Mouse (Mus musculus) intestine, postnatal 0 days (tissue): ENCODE measurements at regions not wholly inside any gene's neighbourhood (a gene's known extent, or its start where the extent isn't known, plus 50 kb on each side); places are given as distances from the start of the nearest gene placed in this dataset.

Experiments
- ATAC-seq: fragments of 200-750 bp; cut with Nextera tagmentation; 2 replicates; pipeline ENCODE4 v1.8.0; 2017; ENCODE audit warnings: mild to moderate bottlenecking, moderate TSS enrichment, moderate library complexity
- H3K27ac ChIP-seq: fragments of 300-500 bp; sonication (generic); 2 replicates; pipeline ENCODE4 v1.5.1; 2014; ENCODE audit warnings: mild to moderate bottlenecking, low read depth, low read length, moderate library complexity
- H3K27me3 ChIP-seq: fragments of 300-500 bp; sonication (generic); replicated peaks from 2 replicates; pipeline ENCODE4 v1.6.1; 2014; ENCODE audit warnings: low read length, mixed read lengths; ENCODE audit not compliant: control insufficient read depth, insufficient read depth
- H3K36me3 ChIP-seq: fragments of 300-500 bp; sonication (generic); 2 replicates; pipeline ENCODE4 v1.6.1; 2014; ENCODE audit warnings: mild to moderate bottlenecking, moderate library complexity; ENCODE audit not compliant: control insufficient read depth, insufficient read depth
- H3K4me1 ChIP-seq: fragments of 300-500 bp; sonication (generic); replicated peaks from 2 replicates; pipeline ENCODE4 v1.6.1; 2014; ENCODE audit warnings: antibody characterized with exemption, low read length, mixed read lengths; ENCODE audit not compliant: control insufficient read depth, insufficient read depth
- H3K4me2 ChIP-seq: fragments of 300-500 bp; sonication (generic); replicated peaks from 2 replicates; pipeline ENCODE4 v1.6.1; 2014; ENCODE audit warnings: low read depth, mild to moderate bottlenecking, moderate library complexity
- H3K4me3 ChIP-seq: fragments of 300-500 bp; sonication (generic); 2 replicates; pipeline ENCODE4 v1.5.1; 2014; ENCODE audit warnings: low read depth, low read length
- H3K9ac ChIP-seq: fragments of 300-500 bp; sonication (generic); 2 replicates; pipeline ENCODE4 v1.6.1; 2014; ENCODE audit warnings: mild to moderate bottlenecking, low read depth, low read length
- H3K9me3 ChIP-seq: fragments of 300-500 bp; sonication (generic); 2 replicates; pipeline ENCODE4 v1.6.1; 2016; ENCODE audit warnings: mixed run types; ENCODE audit not compliant: control insufficient read depth
- CTCF ChIP-seq: sonication (generic); IDR thresholded peaks from 2 replicates; pipeline ENCODE4 v1.5.1; 2016; ENCODE audit warnings: low read depth, mild to moderate bottlenecking, control low read depth, antibody characterized with exemption, moderate library complexity
- WGBS: fragments of 180-500 bp; shearing (Covaris S2); extraction: QIAGEN DNeasy Blood & Tissue Kit; methylation state at CpG from one replicate; pipeline ENCODE4 v1.1.7; 2014; 5-methylcytosine and 5-hydroxymethylcytosine counted together

DNA sequence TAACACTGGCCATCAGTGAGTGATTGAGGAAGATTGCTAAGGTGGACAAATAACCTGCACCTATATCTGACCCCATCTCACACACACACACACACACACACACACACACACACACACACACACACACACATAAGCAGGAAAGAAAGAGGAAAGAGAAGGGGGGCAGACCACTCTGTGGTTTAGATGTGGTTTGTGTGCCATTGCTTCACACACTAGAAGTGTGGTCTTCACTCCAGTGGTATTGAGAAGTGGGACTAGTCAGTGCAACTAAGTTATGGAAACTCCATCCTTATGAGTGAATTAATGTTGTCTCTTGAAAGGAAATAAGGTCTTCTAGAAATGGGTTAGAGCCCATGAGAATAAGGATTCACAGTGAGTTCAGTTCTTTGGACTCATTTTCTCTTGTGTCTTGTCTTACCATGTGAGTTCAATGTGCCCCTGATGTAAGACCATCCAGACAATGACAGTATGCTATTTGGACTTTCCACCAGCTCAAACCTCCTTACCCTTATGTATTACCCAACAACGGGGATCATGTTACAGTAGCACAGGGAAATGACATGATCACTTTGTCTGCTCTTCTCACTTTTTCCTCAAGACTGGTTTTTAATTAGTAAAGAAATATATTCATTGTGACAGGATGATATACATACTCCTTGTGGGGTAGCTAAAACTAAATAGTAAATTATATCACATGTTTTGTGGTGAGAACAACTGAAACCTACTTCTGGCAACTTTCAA, 88.7 kb downstream of the A730009L09Rik start:
- no peak overlapping the region for H3K4me2 ChIP-seq
- no peaks in the 10 kb centered on the region for H3K27me3 ChIP-seq
- no peak overlapping the region for H3K4me3 ChIP-seq
- ATAC-seq, result no peak
- H3K27ac ChIP-seq, result no peak overlapping the region
- TF ChIP-seq CTCF, result no peak
- no peaks in the 10 kb centered on the region for H3K36me3 ChIP-seq
- H3K9me3 ChIP-seq, result no peaks in the 10 kb centered on the region
- H3K9ac ChIP-seq, result no peak overlapping the region
- H3K4me1 ChIP-seq, result no peaks in the 10 kb centered on the region
- 95% methylated on average over 1 of the region's 1 CpGs for WGBS

DNA sequence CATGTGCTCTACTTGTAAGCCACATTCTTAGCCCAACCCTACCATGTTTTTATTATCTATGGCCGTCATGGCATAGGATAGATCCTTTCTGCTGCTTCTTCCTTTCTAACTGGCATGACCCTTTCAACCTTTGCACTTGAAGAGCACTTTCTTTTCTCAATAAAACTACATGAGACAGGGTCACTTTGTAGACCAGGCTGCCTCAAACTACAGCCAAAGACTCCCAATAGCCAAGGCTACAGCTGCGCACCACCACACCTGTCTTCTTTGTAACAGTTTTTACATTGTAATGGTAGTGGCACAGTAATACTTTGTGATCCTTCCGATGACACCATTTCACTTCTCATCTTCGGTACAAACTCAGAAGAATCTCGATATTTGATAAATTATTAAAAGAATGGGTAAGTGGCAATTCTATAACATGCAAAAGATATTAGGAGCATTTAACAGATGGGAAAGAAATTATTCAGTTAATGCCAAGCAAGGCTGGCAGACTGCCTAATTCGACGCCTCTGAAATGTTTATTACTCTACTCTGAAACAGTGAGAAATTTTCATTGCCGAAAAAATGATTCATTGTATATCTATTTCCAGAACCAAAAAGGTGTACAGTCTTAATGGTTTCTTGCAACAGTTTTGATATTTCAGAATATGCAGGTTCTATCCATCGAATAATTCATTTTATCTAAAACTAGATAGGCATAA, 89.5 kb downstream of the A730009L09Rik start:
- TF ChIP-seq CTCF, result no peak
- Histone ChIP-seq H3K27ac (no peak overlapping the region), H3K9me3 (no peaks in the 10 kb centered on the region), H3K4me3 (no peak overlapping the region), H3K4me2 (no peak overlapping the region), H3K4me1 (no peaks in the 10 kb centered on the region), H3K9ac (no peak overlapping the region), H3K27me3 (no peaks in the 10 kb centered on the region), H3K36me3 (no peaks in the 10 kb centered on the region)
- no peak for ATAC-seq
- 89% methylated on average over 9 of the region's 9 CpGs for WGBS

DNA sequence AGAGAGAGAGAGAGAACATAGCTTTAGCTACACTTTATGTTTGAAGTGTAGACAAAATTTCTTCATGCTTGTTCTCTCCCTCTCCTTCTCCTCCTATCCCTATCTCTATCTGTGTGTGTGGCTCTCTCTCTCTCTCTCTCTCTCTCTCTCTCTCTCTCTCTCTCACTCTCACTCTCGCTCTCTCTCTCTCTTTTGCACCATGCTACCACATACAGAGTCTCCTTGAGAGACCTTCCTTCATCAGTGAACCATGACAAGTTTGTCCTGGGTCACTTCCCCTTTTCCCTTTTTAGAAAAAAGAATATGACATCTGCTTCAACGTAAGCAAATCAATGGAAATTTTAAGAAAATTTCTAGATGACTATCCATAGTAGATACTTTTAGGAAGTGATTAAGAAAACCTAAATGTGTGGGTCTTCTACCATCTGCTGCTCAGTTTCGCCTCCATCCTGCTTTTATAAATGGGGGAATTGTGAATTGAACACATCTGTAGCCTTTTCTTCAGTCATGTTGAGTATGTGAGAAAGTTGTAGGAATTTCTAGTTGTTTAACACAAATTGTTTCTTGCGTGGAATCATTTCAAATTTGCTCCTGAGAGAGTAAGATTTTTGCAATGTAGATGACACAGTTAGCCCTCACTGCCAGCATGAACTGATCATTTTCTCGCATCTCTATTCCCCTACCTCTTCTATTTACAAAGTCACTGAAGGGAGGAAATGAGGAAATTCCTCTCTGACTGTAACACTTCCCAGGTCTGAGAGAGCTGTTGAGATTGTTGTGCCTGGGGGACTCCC, 91.3 kb downstream of the A730009L09Rik start:
- Histone ChIP-seq H3K4me3 (no peak overlapping the region), H3K27ac (no peak overlapping the region), H3K9ac (no peak overlapping the region), H3K4me1 (no peaks in the 10 kb centered on the region), H3K36me3 (no peaks in the 10 kb centered on the region), H3K27me3 (no peaks in the 10 kb centered on the region), H3K9me3 (no peaks in the 10 kb centered on the region), H3K4me2 (no peak overlapping the region)
- no peak for ATAC-seq
- WGBS, result 64% methylated on average over 5 of the region's 5 CpGs
- no peak for TF ChIP-seq CTCF

DNA sequence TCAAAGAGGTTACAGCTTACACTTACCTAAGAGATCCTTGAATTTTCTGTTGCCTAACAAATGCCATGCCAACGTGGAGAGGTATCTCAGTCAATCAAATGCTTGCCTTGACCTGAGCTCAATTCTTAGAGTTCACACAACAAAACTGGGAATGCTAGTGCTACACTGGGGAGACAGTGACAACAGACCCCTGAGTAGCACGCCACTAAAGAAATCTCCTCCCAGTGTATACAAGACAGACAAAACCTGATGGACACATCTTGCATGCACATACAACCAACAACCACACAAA, 91.8 kb downstream of the A730009L09Rik start:
- no peaks in the 10 kb centered on the region for H3K9me3 ChIP-seq
- no peak overlapping the region for H3K4me3 ChIP-seq
- no peak overlapping the region for H3K9ac ChIP-seq
- no peak for ATAC-seq
- no peak for TF ChIP-seq CTCF
- 49% methylated on average over 2 of the region's 2 CpGs for WGBS
- H3K36me3 ChIP-seq, result no peaks in the 10 kb centered on the region
- H3K27ac ChIP-seq, result no peak overlapping the region
- no peaks in the 10 kb centered on the region for H3K27me3 ChIP-seq
- H3K4me2 ChIP-seq, result no peak overlapping the region
- H3K4me1 ChIP-seq, result no peaks in the 10 kb centered on the region

DNA sequence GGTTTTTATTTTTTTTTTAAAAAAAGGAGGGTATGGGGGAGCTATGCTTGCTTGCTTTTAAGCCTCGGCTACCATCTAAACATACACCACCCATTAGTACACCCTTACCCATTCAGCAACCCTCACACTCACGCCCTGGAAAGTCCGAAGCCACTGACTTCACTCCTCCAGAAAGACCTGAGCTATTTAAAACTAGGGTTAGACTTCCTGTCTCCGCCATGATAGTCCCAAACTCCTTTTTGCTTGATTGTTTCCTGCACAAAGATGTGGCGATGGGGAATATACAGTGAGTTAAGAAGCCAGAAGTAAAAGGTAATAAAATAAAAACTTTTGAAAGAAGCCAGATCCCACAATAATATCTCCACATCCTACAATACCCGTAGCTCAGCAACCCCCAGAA, 92.6 kb downstream of the A730009L09Rik start:
- TF ChIP-seq CTCF, result no peak
- ATAC-seq, result no peak
- H3K36me3 ChIP-seq, result no peaks in the 10 kb centered on the region
- H3K27ac ChIP-seq, result no peak overlapping the region
- H3K4me2 ChIP-seq, result no peak overlapping the region
- H3K4me1 ChIP-seq, result no peaks in the 10 kb centered on the region
- H3K4me3 ChIP-seq, result no peak overlapping the region
- no peaks in the 10 kb centered on the region for H3K9me3 ChIP-seq
- H3K27me3 ChIP-seq, result no peaks in the 10 kb centered on the region
- H3K9ac ChIP-seq, result no peak overlapping the region
- WGBS, result 84% methylated on average over 6 of the region's 6 CpGs

DNA sequence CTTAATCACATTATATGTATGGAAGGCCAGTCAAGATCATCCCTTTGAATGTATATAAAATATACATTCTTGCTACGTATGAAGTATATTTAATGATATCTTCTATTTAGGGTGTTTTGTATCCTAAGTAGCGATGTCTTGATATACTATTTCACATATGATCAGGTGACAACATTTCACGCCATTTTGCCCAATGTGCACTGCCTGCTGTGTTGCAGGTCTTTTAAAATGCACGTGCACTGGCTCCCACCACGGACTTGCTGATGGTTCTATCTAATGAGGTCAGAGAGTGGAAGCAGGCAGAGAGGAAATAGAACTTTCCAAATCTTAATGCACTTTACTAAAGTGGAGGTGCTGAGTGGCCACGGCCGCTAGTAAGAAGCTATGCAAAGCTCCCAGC, 100.8 kb downstream of the A730009L09Rik start:
- TF ChIP-seq CTCF, result no peak
- Histone ChIP-seq H3K27ac (no peak overlapping the region), H3K9me3 (no peaks in the 10 kb centered on the region), H3K4me1 (no peaks in the 10 kb centered on the region), H3K9ac (no peak overlapping the region), H3K27me3 (no peaks in the 10 kb centered on the region), H3K4me3 (no peak overlapping the region), H3K36me3 (no peaks in the 10 kb centered on the region), H3K4me2 (no peak overlapping the region)
- WGBS, result 86% methylated on average over 7 of the region's 7 CpGs
- no peak for ATAC-seq
